In the genomic region with DNA sequence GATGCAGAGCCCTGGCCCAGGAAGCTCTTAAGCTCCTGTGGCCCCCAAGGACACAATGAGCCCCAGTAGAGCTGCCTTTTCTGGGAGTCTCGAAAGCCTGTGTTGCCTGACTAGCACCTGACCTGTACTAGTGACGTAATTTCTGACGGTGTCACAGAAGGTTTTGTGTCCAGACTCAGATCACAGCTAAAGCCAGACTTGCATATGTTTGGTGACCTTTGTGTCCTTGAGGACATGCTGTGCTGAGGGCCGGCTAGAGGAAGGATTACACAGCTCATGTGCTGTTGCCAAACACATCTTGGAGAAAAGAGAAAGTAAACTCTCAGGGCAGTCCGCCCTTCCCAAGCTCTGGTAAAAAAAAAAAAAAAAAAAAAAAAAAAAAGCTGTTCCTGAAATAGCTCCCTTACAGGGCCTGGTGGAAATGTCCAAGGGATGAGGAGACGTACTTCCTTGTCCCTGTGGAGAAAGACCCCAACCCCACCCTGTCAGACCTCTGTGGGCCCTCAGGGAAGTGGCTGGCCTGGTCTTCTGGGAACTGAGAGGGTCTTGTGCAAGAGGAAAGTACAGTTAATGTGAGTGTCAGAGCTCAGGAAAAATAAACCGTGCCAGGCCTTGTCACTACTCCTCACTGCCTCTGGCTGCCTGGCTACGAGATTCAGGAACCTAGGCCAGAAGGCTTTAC, we compare ENCODE assay signal across 9 mouse cellular contexts. TPM values are rescaled to one million over a fixed set of nuclear protein-coding genes. Genes with fewer than 3 reads are reported as not detected.
DNase-seq lines count a peak whose midpoint lies in the region; ATAC-seq and TF ChIP-seq lines count a peak whose summit lies in the region.
"Had no signal": no experiment of that assay in that cellular context is flagged by ENCODE, and none has a peak within 500 bp of the region (broad histone marks: within the 10 kb centered on the region; RNA-seq: fewer than 3 reads in every experiment).

No protein-coding gene starts in this region.

- H3K9ac ChIP-seq in heart, postnatal 0 days (replicated peaks; ENCODE audit: low read depth, low read length): peak overlapping the region; percentile 45; the same call in 1 of the 2 replicates
- no peak overlapping the region for H3K9ac ChIP-seq in forebrain, embryonic 16.5 days (replicated peaks; ENCODE audit: low read depth, low read length)

- H3K4me3 ChIP-seq in layer of hippocampus, adult 2 months: no peak overlapping the region
- no peak overlapping the region for H3K4me3 ChIP-seq in heart, postnatal 0 days (ENCODE audit: low read depth, low read length)
- H3K4me3 ChIP-seq in forebrain, embryonic 16.5 days (replicated peaks; ENCODE audit: low read length): no peak overlapping the region

- ATAC-seq in heart, postnatal 0 days (ENCODE audit: insufficient read depth, low read depth): peak; percentile 54
- no peak for ATAC-seq in forebrain, embryonic 16.5 days
- ATAC-seq: Patski had no signal

- H3K9me3 ChIP-seq in heart, postnatal 0 days (replicated peaks; ENCODE audit: control insufficient read depth, low read length): no peaks in the 10 kb centered on the region
- no peaks in the 10 kb centered on the region for H3K9me3 ChIP-seq in forebrain, embryonic 16.5 days (ENCODE audit: control insufficient read depth, low read length)

- peak overlapping the region; percentile 73 for H3K27ac ChIP-seq in layer of hippocampus, adult 2 months
- H3K27ac ChIP-seq in heart, postnatal 0 days (ENCODE audit: low read depth): peak overlapping the region; percentile 89
- H3K27ac ChIP-seq in forebrain, embryonic 16.5 days (ENCODE audit: low read length): no peak overlapping the region

- no peak for DNase-seq in layer of hippocampus, adult 2 months (ENCODE audit: low spot score in 2 of 2)
- no peak for DNase-seq in layer of hippocampus, adult 8-10 months (ENCODE audit: low spot score in 2 of 2)
- peak; percentile 68 for DNase-seq in adrenal gland, postnatal 10 days
- DNase-seq in heart, postnatal 0 days (ENCODE audit: low spot score): peak; percentile 79
- DNase-seq in lung, postnatal 10 days: peak; percentile 74
- DNase-seq in frontal cortex, postnatal 14 days (ENCODE audit: low spot score in 2 of 2): no peak
- DNase-seq in frontal cortex, postnatal 25 days (ENCODE audit: low spot score in 2 of 2): no peak

- H3K4me1 ChIP-seq in heart, postnatal 0 days (ENCODE audit: control insufficient read depth, insufficient read depth): peaks cover 33% of the 10 kb centered on the region
- H3K4me1 ChIP-seq in forebrain, embryonic 16.5 days (replicated peaks; ENCODE audit: control insufficient read depth, insufficient read depth, low read length): peaks cover 5% of the 10 kb centered on the region

- no peak overlapping the region; the same call in 1 of the 2 replicates for H3K4me2 ChIP-seq in heart, postnatal 0 days (ENCODE audit: low read depth, low read length)
- no peak overlapping the region for H3K4me2 ChIP-seq in forebrain, embryonic 16.5 days (ENCODE audit: low read length)

- TF ChIP-seq CTCF in layer of hippocampus, adult 2 months (conservative IDR thresholded peaks at IDR 0.05): no peak
- TF ChIP-seq CTCF in heart, postnatal 0 days (IDR thresholded peaks at IDR 0.05; ENCODE audit: low read depth): no peak

- H3K36me3 ChIP-seq in heart, postnatal 0 days (replicated peaks; ENCODE audit: control insufficient read depth, insufficient read depth, low read length): no peaks in the 10 kb centered on the region
- no peaks in the 10 kb centered on the region for H3K36me3 ChIP-seq in forebrain, embryonic 16.5 days (ENCODE audit: control insufficient read depth, insufficient read depth)

- 14% methylated on average over 8 of the region's 8 CpGs for WGBS in heart, postnatal 0 days
- 58% methylated on average over 8 of the region's 8 CpGs for WGBS in forebrain, embryonic 16.5 days

- no peaks in the 10 kb centered on the region for H3K27me3 ChIP-seq in heart, postnatal 0 days (ENCODE audit: control insufficient read depth, insufficient read depth, low read length)
- no peaks in the 10 kb centered on the region for H3K27me3 ChIP-seq in forebrain, embryonic 16.5 days (replicated peaks; ENCODE audit: control insufficient read depth, insufficient read depth, low read length)
- H3K27me3 ChIP-seq: Patski had no signal

- peak; percentile 34; the same call in 1 of the 2 replicates for TF ChIP-seq EP300 in heart, postnatal 0 days (IDR thresholded peaks at IDR 0.05; ENCODE audit: low read depth)

RNA-seq across cellular contexts. Expression of gene Med9, which starts 45.8 kb away (rescaled TPM):
- total RNA-seq in layer of hippocampus, adult 2 months (2021): 10 to 100 TPM; 36.8 to 40.5 TPM
- total RNA-seq in layer of hippocampus, adult 8-10 months (2022): 10 to 100 TPM; 34.2 to 40.1 (median 34.8) TPM
- total RNA-seq in adrenal gland, postnatal 10 days (2021): 10 to 100 TPM; 30.0 to 31.7 TPM
- 29.4 and 33.0 TPM in 2 replicates for total RNA-seq in heart, postnatal 0 days (2014; rRNA removed; ENCODE audit: low replicate concordance)
- 40.8 and 41.1 TPM in 2 replicates for polyA plus RNA-seq in heart, postnatal 0 days (2015; fragmentation: Nextera tagmentation; extraction: Ambion mirVana)
- 39.0 and 39.2 TPM in 2 replicates for polyA plus RNA-seq in forebrain, embryonic 16.5 days (2015; fragmentation: Nextera tagmentation; extraction: Ambion mirVana)

Comparison
In these comparisons a context has a peak if more than half of its experiments do, and no peak if none do; other contexts are left out.
1. DNase-seq: peak in adrenal gland, postnatal 10 days (single experiment), heart, postnatal 0 days (single experiment) and lung, postnatal 10 days (single experiment); none in layer of hippocampus, adult 2 months (0 of 2), layer of hippocampus, adult 8-10 months (0 of 2), frontal cortex, postnatal 14 days (0 of 2) and frontal cortex, postnatal 25 days (0 of 2).